Mouse (Mus musculus): ENCODE measurements around the gene Gars.

DNA sequence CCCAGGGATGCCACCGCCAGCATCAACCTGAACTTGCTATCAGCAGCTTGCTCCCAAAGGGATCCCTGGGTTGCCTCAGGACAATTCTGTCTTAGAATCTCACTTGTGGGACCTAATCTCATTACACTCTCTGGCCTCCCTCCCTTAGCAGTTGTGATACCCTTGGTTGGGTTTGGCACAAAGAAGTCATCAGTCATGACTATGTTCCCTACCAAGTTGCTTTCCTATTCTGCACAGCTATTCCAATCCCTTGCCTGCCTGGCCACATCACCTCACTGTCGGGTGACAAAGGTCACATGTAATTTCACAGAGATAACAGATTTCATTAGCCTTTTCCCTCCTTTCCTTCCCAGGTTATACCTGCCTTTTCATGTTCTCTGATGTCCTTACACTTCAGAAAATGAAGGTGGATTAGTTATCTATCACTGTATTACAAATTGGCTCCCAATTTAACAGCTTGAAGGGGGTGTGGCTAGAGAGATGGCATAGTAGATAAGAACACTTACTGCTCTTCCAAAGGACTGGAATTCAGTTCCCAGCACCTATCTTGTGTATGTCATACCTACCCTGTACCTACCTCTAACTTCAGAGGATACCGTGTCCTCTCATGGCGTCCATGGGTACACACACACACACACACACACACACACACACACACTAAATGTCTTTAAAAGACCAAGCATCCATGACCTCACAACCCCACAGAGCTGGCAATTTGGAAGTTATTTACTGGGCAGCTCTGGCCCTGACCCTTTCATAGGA is 27.3 kb upstream of the Gars start:
- TF ChIP-seq CTCF (IDR thresholded peaks at IDR 0.05) (no peak), EP300 (IDR thresholded peaks at IDR 0.05; ENCODE audit: insufficient read depth, low read depth, low read length) (no peak)

All from heart, adult 2 months (tissue).